Mouse (Mus musculus) ES-Bruce4 (cell line): ENCODE results near the gene Bcr.

ENCODE experiments used
- CTCF ChIP-seq: IDR thresholded peaks from one replicate; pipeline ENCODE4 v1.8.1; 2011; ENCODE audit warnings: low read depth, low read length
- POLR2A ChIP-seq: IDR thresholded peaks from one replicate; pipeline ENCODE4 v1.8.1; 2011; ENCODE audit warnings: low read length; ENCODE audit not compliant: insufficient read depth

- TF ChIP-seq POLR2A (no peak), CTCF (no peak)
Observed at GRCm38 (mm10) chr10:75067446-75067845, 7.1 kb downstream of the Bcr start.
